Mouse (Mus musculus) E14TG2a.4 (cell line): ENCODE data around the gene Ccer2.

ENCODE experiments used
- CTCF ChIP-seq: conservative IDR thresholded peaks from 2 replicates; pipeline ENCODE4 v1.5.1; 2014; ENCODE audit warnings: low read length
- NANOG ChIP-seq: IDR thresholded peaks from 2 replicates; pipeline ENCODE4 v1.6.1; 2014; ENCODE audit warnings: borderline replicate concordance, low read length, mixed read lengths

DNA sequence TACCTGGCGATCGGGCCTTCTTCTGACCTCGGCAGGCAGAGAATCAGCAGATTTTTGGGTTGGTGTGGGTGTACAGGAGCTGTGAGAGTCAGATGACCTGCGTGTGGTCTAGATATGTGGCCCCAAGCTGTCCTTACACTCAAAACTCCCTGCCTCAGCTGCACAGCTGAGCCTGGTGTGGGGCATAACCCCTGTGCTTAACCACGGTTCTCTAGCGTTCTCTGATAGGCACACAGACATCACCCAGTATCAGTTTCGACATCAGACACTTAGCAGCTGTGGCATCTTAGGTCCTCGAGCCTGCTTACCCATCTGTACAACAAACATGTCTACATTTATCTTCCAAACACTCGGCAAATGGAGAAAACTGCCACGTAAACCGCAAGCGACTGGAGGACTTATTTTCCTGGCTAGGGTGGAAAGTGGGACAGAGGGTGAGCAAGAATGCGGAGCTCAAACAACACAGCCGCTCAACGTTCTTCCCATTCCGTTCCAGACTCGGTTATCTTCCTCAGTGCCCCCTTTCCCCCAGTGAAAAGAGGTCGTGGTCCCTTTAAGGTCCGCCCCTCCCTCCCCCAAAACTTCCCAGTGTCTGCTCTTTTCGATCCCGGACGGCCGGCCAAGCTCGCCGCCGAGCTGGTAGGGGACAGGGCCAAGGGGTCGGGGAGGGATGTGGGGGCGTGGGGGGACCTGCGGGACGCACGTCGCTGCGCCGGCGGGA is 52.4 kb downstream of the Ccer2 start, which contains the start of gene Hnrnpl:
- no peak for TF ChIP-seq NANOG
- TF ChIP-seq CTCF = no peak
